Mouse (Mus musculus) v-Abl transformed pro-B cells (cell line): Measurements from ENCODE around the gene L3mbtl3.

Experiments used
- in situ Hi-C, 2 experiments: fragments of 400-800 bp; cut with MboI; formaldehyde crosslinking; loops; one replicate each; pipeline ENCODE4 v1.15.1; 2025; ENCODE audit not compliant: unreplicated experiment in 2 of 2

The L3mbtl3 gene

DNA sequence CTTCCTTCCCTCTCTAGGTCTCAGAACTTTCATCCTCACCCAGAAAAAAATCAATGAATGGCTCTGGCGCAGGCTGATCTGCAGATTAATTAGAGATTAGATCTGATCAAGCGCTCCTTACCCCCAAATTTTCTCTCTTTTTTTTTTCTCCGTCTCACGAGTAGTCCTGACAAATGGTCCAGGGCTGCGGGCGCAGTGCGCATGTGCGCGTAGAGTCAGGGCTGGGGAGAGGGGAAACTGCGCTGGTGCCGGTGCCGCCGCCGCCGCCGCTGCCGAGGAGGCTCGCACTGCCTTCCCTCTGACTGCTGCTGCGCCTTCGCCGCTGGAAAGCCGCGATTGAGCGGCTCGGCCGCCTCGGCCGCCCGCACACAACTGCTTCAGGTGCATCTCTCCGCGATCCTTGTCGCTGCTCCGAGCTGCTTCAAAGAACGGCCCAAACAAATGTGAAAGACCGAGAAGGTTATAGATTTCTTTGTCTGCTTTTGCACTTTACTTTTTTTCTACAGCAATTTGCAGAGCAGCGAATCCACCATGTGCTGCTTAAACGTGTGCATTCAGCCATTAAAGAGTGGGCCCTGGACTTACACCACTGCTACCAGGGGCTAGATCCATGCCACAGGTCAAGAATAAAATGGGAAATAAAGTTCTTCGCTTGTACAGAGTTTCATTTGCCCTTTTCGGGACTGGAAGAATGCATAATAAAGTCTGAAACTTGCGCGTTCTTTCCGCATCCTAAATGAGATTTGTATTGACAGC, at the start of gene L3mbtl3:
Gene L3mbtl3, minus strand, starts transcription at position 182 of the 756 bp plus-strand sequence.
- in situ Hi-C loops, result loop anchor here in 1 of 2 experiments (10.0 kb wide), 1 partner anchor 119 kb away; no protein-coding TSS in a partner anchor

DNA sequence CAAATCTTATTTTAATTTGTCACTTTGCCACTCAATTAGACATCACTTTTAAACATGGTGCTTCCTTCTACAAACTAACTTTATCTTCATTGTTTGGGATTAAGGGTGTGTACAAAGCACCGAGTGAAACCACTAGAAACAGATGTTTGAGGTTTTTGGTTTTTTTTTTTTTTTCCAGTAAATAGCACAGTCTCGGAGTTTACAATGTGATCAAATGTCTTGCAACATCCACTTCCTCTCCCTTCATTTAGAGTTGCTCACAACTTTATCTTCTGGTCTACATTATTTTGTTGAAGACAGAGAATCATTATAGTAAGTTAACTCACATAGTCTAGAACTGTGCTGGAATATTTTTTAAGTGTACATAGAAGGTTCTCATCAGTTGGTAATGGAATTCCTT, 45.4 kb upstream of the L3mbtl3 start:
- in situ Hi-C loops, result no loop called here

DNA sequence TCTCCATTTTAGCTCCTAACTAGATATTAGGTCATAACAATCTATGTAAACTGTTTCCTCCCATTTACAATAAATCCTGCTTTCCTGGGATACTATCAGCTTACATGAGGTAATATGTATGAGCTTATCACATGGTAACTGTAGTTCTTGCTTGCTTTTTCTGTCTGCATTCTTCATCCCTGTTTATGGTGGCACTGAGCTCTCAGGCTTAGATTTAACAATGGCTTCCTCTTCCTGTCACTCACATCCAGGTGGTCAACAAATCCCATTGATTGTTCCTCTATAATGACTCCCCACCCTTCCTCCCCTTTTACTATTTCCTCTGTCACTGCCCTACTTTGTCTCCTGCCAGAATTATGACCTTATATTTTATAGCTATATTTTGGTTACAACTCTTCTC, 12.9 kb upstream of the L3mbtl3 start:
- in situ Hi-C loops, result no loop called here

DNA sequence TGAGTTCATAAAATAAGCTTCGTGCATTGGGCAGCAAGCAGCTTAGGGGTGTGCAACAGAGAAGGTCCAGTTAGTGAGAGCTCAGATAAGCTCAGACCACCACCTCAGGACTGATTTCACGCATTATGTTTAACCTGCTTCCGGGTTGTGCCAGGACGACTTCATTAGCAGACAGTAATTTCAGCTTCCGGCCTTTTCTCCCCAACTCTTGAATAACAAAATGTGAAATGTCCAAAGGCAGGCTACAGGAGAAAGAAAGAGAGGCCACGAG, 1.5 kb upstream of the L3mbtl3 start:
- in situ Hi-C loops, result loop anchor here in 1 of 2 experiments (10.0 kb wide), 1 partner anchor 118 kb away; no protein-coding TSS in a partner anchor

DNA sequence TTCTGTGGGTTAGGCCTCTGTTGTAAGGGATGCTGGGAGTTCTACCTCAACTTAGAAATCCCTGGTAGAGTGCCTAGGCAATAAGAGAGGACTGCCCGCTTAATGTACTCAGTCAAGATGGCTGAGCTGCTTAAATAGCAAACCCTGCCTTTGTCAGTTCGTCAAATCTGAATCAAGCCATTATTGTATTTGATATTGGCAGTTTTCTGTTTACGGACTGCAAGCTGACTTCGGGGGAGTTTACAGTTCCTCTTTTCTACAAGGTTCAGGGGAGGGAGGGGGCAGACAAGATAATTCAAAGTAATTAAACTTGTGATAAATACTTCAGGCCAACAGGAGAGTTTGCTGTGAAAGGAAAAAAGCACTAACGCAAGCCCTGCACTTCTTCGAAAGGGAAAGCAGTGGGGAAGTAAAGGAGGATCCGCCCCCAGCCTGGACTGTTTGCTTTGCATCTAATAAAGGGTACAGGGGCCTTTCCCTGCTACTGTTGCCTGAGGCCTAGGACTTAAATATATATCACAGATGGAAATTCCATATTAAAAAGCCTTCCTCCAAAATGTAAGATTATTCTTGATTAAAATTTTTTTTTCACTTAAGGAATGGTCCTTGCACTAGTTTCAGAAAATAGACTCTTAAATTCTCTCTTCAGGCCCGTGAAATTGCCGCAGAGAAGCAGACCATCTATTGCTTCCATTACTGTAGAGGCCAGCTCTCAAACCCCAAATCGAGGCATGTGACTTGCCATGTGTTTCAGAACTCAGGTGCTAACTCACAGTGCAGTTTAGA, 968 bp upstream of the L3mbtl3 start:
- in situ Hi-C loops, result loop anchor here in 1 of 2 experiments (10.0 kb wide), 1 partner anchor 118 kb away; no protein-coding TSS in a partner anchor

DNA sequence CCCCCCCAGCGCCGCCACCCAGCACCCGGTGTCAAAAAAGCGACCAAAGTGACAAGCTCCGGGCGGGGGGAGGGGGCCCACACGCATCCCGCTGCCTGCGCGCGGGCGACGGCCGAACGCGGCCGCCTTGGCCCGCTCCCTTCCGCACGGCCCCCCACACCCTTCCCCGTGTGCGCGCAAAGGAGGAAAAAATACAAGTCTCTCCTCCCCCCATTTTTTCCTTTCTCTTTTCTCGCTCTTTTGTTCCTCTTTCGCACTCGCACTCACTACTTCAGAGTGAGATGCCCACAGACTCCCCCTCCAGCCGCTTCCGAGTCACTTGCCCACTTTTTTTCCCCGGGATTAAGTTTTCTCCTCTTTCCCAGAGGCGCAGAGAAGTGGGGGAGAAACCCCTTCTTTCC, 420 bp downstream of the L3mbtl3 start:
- in situ Hi-C loops, result loop anchor here in 1 of 2 experiments (10.0 kb wide), 1 partner anchor 119 kb away; no protein-coding TSS in a partner anchor

DNA sequence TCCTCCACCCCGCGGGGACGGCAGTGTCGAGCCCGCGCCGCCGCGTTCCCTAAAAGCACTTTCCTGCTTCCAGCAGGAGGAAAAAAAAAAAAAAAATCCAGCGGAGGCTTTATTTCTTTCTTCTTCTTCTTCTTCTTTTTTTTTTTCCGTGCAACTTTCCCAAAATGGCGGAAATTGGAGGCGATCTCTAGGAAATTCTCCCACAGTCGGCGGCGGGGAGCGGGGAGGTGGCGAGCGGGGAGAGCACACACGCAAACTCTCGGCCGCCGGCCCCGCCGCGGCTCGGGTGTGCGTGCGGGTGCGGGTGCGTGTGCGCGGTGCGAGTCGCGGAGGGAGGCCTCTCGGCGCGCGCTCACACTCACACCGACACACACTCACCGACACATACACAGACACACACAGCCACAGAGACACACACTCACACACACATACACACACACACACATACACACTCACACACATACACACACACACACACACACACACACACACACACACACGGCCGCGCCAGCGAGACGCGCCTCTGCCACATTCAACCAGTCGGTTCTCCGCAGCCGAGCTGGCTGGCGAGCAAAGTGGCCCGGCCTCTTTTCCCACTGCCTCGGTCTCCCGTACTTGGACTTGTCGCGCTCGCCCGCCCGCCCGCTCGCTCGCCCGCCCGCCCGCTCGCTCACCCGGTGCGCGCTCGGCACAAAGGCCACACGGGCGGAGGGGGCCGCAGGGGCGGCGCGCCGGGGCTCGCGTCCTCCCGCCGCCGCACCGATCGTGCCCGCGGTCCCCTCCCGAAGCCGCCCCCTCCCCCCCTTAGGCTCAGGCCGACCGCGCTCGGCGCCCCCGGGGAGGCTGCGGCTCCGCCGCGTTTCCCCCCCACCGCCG, 1.1 kb downstream of the L3mbtl3 start:
- in situ Hi-C loops, result loop anchor here (5.0 to 10.0 kb wide), 5 partner anchors 118 to 618 kb away; partner anchors contain the start of gene Arhgap18 (in 2 of the 2)

DNA sequence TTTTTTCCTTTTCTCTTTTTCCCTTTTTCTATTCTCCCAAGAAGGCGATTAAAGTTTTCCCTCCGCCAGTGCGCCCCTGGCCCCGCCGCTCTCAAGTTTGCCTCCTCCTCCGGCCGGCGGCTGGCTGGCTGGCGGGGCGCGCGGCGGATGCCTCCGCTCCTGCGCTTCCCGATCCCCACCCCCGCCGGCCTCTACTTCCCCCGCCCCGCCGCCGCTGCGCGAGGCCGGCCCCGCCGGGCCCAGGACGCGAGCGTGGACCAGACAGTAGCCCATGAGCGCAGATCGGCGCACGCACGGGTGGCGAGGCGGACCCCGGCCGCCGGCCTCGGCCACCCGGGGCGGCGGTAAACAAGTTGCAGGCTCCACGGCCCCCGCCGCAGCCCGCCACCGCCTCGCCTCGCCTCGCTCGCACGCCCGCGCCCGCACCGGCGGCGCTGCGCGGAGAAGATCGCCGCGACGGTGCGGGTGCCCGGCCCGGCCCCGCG, 1.8 kb downstream of the L3mbtl3 start:
- in situ Hi-C loops, result loop anchor here (5.0 to 10.0 kb wide), 5 partner anchors 118 to 618 kb away; partner anchors contain the start of gene Arhgap18 (in 2 of the 2)

DNA sequence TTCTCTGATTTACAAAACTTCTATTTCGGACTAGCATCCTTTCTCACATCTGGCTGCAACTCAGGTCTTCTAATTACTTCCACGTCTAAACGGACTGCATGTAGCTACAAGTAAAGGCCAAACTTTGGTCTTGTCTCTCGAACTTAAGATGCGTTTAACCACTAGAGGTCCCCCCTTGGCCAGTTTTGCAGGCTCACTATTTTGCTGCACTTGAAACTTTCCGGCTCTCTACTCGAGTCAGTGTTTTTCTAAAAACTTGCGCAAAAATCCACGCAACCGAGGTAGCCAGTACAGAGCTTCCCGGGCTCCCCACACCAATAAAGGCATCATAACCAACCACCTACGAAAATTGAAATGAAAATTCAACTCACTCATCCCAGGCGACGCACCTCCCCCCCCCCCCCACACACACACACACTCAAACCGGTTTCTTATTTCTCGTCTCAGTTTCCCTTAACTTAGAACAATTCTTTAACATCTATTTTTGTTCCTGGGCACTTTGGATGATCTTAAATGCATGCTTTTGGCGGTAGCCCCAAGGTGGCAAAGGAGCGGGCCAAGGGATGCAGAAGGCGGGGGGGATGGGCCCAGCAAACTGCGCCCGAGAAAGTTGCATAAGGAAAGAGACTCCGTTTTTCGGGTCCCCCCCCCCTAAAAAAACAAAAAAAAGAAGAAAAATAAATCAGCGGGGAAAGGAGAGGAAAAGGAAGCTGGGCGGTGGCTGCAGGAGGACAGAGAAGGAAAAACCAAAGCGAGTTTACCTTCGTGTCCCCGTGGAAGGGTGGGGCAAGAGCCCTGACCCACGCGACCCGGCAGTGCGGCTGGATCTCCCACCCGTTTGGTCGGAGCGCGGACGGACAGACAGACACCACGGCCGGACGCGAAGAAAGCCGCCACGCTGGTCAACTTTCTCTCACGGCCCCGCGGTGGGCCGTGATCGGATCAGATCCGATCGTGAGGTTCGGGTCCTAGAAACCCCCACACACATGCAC, 2.5 kb downstream of the L3mbtl3 start:
- in situ Hi-C loops, result loop anchor here (5.0 to 10.0 kb wide), 5 partner anchors 119 to 619 kb away; partner anchors contain the start of gene Arhgap18 (in 2 of the 2)

DNA sequence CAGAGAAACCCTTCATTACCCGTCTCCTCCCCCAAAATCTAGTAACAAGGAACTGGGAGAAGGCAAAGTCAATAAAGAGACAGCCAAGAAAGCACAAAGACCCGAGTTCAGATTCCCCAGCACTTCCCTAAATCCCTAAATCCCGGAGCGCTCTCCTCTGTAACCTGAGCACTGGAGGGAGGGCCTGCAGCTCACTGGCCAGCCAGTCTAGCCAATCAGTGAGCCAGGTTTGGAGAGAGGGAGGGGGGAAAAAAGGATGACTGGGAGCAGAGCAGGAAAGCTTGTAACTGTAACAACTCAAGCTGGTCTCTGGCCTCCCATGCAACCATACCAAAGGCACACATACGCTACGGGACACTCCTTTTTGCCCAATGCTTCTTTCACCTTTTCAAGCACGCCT, 4.4 kb downstream of the L3mbtl3 start:
- in situ Hi-C loops, result loop anchor here (5.0 to 10.0 kb wide), 5 partner anchors 121 to 621 kb away; partner anchors contain the start of gene Arhgap18 (in 2 of the 2)

DNA sequence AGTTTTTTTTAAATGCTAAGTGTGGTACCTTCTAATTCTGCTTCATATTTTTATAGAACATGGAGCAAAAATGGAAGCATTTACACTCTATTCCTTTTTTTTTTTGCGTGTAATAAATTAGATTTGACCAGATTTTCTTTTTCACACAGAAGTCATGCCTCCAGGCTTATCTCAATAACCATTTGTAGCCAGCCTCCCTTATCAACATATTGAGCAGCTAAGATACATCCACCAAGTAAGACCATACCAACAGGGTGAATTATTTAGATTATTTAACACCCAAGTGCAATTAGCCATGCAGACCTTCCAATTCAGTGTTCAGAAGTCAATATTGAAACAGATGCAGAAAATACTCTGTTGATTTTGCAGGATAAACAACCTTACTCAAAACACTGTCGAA, 10.8 kb downstream of the L3mbtl3 start:
- in situ Hi-C loops, result no loop called here

DNA sequence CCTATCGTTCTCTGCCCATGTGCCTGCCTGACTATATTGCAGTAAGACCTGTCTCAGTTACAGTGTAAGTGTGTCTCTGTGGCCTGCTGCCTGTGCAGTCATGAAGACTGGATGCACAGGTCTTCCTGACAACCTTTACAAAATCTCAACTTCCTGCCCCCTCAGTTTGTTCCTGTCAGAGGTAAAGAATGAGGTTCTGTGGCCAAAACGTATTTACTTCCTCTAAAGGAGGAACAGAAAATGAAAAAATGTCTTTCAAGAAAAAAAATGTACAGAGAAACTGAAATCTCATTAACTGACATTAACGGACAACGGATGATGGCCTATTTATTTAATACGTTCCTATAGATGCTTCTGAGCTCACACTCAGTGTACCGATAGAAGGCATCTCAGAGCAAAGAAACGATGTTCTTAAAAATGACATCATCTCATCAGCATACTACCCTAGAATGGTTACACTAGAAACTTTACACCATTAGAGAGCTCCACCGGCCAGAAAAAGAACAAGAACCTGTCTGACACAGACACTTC, 11.4 kb downstream of the L3mbtl3 start:
- in situ Hi-C loops, result no loop called here

DNA sequence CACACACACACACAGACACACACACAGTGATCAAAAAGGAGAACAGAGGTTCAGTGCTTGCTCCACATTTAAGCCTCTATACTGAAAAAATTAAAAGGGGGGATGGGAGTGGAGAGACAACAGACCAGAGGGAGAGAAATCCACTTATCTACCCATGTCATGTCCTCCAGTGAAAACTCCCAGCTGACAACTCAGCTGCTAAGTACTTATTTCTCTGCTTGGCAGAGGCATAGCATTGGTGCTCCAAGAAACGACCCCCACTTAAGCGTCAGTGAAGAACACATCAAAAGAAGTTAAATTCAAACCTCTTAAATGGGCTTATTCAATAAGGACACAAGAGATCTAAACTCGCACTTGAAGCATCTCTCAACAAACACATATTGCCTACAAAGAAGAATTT, 12.2 kb downstream of the L3mbtl3 start:
- in situ Hi-C loops, result no loop called here

DNA sequence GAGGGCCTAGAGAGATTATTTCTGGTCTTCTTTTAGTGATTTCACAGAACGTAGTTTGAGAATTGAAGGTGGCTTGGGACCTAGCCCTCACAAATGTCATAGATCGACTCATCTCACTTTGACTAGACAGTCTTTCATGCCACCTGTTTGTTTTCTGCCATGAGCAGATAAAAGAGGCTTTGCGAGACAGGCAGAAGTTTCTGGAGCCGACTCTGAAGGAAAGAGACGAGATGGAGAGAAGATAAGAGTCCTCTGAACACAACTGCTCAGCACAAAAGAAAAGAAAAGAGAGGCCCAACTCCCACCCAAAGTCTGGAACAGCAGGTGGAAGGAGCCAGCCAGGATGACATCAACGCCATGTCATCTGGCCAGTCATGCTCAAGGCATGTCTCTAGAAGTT, 17.0 kb downstream of the L3mbtl3 start:
- in situ Hi-C loops, result no loop called here

DNA sequence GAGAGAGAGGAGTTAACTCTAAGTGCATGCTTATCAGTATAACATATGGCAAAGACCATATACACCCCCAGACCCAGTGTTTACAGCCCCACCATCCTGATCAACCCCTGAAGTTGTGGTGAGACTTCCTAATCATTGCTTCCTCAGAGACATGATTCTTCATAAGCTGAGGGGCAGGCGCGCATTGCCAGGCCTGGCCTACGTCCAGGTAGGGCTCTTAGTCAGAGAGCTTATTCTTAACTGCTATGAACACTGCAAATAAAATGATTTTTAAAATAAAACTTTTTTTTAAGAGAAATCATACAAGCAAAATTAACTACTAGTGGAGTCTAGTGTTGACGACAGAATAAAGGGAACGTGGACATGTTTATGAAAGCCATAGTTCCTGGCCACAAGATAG, 17.5 kb downstream of the L3mbtl3 start:
- in situ Hi-C loops, result no loop called here

DNA sequence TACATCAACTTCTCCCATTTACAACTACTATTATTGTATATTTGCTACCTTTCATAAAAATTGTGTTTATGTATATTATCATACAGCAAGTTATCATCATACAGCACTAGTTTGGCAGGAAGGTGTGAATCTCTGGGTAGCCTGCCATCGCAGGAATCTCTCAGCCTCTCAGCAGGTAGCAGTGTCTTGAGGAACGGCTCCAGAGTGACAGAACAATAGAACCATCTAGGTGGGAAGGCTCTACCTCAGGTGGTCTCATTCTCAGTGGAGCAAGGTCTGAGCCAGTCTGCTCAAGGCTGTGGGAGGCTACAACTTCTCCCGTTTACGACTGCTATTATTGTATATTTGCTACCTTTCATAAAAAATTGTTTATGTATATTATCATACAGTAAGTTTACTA, 22.0 kb downstream of the L3mbtl3 start:
- in situ Hi-C loops, result no loop called here

DNA sequence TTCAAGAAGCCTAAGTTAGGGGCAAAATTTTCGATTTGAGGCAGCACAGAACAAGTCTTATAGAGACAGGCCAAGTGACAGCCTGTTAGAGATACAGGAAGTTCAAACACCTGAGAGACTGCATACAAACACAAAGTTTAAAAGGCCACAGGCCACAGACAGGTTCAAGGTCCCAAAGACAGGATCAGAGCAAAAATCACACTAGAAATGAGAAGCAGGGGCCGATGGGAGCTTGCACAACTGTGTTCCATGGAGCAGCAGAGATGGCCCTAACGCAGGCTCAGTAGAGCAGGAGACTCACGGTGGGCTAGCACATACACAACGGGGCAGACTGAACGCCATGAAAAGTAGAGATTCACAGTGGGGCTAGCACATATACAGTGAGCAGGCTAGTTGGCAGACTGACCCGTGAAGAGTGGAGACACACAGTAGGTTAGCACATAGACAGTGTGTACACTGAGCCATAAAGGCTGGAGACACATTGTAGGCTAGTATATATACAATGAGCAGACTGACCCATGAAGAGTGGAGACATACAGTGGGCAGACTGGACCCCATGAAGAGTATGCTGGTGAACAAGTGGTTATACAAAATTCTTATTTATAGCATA, 24.5 kb downstream of the L3mbtl3 start:
- in situ Hi-C loops, result no loop called here

DNA sequence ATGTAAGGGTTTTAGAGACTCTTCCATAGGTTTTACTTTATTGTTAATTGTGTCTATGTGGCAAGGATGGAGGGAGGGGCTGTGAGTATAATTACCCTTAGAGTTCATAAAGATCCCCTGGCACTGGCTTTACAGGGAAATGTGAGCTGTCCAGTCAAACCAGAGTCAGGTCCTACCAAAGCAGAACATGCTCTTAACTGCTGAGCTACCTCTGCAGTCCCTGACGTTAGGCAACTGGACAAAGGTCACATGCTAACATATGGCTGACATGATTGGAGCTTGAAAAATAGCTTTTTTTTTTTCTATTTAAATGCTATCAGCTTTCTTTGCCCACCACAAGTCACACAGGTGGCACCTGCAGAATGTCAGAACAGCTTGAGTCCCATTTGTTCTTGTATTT, 25.6 kb downstream of the L3mbtl3 start:
- in situ Hi-C loops, result no loop called here
